Mouse (Mus musculus) brown adipose tissue, adult 24 weeks (tissue): ENCODE data around the gene Mgmt. TPM values are rescaled to one million over a fixed set of nuclear protein-coding genes. Genes with fewer than 3 reads are reported as not detected.

ENCODE experiments used
- H3K27ac ChIP-seq: fragments of 200-500 bp; replicated peaks from 2 replicates; pipeline ENCODE4 v1.5.1; 2012; ENCODE audit warnings: low read depth, mild to moderate bottlenecking, low read length
- H3K4me1 ChIP-seq: fragments of 200-500 bp; 2 replicates; pipeline ENCODE4 v1.6.1; 2012; ENCODE audit warnings: low read length, mixed read lengths; ENCODE audit not compliant: control insufficient read depth, insufficient read depth, insufficient read length
- H3K4me3 ChIP-seq: fragments of 200-500 bp; 2 replicates; pipeline ENCODE4 v1.5.1; 2012; ENCODE audit warnings: low read depth, mild to moderate bottlenecking, low read length, moderate library complexity; ENCODE audit not compliant: insufficient read depth
- polyA plus RNA-seq: library from polyadenylated mRNA; stranded (reverse); fragments of >200 nt; gene quantifications from 2 replicates; pipeline ENCODE4 v1.2.4, GENCODE M21; 2012; ENCODE audit not compliant: missing spikeins, insufficient read depth, insufficient read length

Gene Mgmt
- 9.9 and 13.2 TPM in 2 replicates for polyA plus RNA-seq

DNA sequence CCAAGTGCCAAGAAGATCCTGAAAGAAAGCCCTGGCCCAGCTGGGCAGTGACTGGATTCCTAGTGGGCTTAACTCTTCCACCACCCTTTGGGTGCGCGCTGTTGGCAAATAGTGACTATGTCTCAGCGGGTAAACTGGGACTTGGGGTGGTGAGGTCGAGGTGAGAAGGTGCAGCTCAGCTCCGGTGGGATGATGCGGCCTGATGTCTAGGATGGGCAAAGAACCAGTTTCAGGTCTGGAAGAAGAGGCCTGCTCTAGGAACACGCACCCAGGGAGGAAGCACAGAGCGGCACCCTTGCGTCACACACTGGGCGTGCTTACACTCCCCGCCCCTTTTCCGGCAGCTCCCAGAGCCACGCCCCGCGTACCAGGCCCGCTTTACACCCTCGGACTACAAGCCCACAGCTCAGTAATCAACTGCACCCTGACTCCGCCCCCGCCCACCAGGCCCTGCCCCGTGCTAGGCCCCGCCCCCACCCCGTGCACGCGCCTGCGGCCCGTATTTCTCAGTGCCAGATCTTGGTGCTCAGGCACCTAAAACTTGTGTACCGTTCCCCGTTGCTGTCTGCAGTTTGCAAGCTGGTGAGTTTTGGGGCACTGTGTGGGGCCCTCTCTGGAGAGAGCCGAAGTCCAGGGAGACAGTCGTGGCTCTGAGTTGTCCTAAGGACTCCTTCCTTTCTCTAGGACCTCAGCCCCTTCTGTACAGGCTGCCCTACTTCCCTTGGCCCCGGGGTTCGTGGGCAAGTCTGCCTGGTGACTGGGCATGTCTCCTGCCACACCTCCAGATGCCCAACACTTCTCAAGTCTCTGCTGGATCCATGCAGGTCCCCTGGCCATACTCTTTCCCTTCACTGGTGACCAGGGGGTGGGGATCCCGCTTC lies at the start of gene Mgmt:
Gene Mgmt, plus strand, starts transcription at position 509 of the 881 bp plus-strand sequence.
- peaks cover 8% of the 10 kb centered on the region; the same call in 1 of the 2 replicates for H3K4me1 ChIP-seq
- peak within 1 kb of the TSS; percentile 58 for H3K4me3 ChIP-seq
- peak within 1 kb of the TSS; percentile 53 for H3K27ac ChIP-seq

DNA sequence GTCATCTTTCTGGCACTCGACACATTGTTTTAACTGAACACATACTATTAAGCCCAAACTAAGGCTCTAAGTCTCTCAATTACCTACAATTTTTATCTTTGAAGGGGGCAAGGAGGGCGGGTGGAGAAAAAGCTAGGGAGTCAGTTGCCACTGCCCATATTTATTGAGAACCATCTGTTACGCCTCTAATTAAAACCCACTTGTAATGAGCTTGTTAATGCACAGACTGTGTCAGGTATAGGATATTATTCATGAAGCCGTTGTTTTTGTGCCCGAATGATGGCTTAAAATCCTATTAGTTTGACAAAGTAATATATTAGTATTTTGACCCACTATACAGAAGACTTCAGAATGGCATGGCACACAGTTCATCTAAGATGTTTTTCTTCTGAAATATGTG lies 49.6 kb upstream of the Mgmt start:
- Histone ChIP-seq H3K4me3 (no peak overlapping the region), H3K27ac (no peak overlapping the region), H3K4me1 (peaks cover 31% of the 10 kb centered on the region; the same call in 1 of the 2 replicates)

DNA sequence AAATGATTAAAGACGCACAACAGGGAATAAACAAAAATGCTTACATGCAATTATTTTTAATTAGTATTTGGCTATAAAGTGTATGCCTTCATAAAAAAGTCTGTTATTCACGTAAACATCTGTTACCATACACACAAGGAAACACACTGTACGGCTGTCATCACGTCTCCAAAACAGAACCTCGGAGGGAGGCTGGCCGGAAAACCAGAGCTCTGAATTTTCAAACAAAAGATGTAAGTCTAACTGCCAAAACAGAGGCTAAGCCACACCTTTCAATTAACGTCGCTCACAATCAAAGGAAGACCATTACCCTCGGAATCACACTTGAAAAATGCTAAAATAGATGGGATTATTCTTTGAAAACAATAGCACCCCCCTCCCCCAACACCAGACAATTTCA lies 49.1 kb upstream of the Mgmt start:
- no peak overlapping the region for H3K4me3 ChIP-seq
- H3K27ac ChIP-seq: no peak overlapping the region
- H3K4me1 ChIP-seq: peaks cover 30% of the 10 kb centered on the region; the same call in 1 of the 2 replicates

DNA sequence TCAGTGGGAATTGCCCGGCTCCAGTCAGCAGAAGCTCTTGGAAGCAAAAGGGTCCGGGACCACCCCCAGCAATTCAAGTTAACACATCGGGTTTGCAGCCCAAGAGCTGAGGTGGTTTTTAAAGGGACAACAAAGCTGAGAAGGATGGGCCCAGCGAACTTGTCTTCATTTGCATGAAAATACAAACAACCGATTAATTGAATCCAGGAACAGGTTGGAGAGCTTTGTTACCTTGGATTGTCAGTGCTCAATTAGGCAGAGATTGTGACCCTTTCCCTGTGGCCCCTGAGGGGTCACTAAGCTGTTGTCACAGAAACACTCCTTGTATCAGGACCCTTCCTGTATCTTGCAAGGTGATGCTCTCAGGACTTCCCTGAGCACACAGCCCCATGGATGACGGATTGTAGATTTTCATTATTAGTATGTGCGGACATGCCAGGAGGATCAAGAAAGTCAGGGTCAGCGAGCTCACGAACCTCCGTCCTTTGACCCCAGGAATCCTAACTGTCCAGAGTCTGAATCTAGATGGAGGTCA lies 48.3 kb upstream of the Mgmt start:
- Histone ChIP-seq H3K27ac (no peak overlapping the region; the same call in 1 of the 2 replicates), H3K4me1 (peaks cover 34% of the 10 kb centered on the region), H3K4me3 (no peak overlapping the region)

DNA sequence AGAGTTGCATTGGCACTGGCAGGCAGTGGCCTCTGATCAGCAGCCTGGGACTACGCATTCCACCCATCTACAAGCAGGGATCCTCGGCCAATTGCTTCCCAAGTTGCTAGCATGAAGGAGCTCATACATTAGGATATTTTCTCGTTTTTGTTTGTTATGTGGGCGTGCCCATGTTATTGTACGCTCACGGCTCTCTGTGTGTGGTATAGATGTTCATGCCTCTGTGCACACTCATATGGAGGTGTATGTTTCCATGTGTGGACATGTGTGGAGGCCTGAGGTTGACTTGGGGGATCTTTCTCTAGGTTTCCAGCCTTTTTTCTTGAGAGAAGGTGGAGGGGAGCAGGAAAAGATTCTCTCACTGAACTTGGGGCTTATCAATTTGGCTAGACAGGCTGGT lies 46.8 kb upstream of the Mgmt start:
- Histone ChIP-seq H3K4me3 (no peak overlapping the region), H3K4me1 (peaks cover 35% of the 10 kb centered on the region), H3K27ac (no peak overlapping the region)

DNA sequence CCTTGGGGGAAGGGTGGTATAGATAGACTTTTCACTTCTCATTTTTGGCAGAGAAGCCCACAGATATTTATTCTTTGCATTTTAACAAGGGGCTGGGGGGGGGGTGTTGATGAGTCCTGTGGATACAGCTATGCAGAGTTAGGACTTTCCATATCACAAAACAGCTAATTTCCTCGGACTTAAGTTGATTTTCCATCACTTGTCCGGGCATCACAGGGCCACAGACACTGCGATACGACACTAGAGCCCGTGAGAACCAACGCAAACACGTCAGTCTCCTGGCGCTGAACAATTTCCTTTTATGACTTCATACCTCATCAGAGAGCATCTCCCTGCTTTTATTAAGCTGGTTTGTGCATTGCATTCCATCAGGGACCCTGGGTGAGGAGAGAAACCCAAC lies 45.7 kb upstream of the Mgmt start:
- no peak overlapping the region for H3K4me3 ChIP-seq
- H3K27ac ChIP-seq: no peak overlapping the region
- H3K4me1 ChIP-seq: peaks cover 33% of the 10 kb centered on the region

DNA sequence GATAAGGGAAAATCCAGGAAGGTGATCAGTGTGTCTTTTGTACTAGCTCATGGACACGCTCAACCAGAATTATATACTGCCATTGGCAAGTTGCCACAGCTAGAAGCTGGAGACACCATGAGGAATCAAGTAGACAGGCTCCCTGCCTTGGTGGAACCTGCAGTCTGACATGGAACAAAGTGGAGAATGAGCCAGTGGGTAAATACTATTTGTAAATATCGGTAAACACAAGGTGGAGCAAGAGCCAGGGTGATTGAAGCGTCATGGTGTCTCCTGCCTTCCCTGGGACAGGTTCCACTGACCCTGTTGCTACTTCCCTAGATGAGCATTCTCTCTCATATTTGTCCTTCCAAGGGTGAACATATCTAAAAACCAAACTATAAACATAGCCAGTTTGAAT lies 44.6 kb upstream of the Mgmt start:
- Histone ChIP-seq H3K4me1 (peaks cover 27% of the 10 kb centered on the region), H3K4me3 (no peak overlapping the region), H3K27ac (peak overlapping the region; percentile 25; the same call in 1 of the 2 replicates)

DNA sequence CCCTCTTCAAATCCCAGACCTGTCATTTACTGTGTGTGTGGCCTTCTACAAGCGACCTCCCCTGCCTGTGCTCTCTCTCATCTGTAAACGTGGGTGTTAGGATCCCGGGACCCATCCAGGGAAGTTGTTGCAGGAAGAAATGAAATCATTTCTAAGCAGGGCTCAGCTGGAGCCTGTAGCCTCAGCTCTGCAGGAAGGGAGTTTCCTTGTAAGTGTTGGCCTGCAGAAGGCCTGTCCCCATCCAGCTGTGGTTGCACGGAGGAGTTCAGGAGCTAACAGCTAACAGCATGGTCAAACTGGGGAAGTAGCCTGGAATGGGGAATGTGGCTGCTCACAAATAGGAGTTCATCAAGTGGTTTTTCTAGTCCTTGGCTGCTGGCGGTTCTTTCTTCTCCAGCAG lies 44.1 kb upstream of the Mgmt start:
- no peak overlapping the region for H3K4me3 ChIP-seq
- H3K27ac ChIP-seq: 0 out of 2 replicates have a peak overlapping the region, but pooled peaks have one; percentile 16
- H3K4me1 ChIP-seq: peaks cover 27% of the 10 kb centered on the region

DNA sequence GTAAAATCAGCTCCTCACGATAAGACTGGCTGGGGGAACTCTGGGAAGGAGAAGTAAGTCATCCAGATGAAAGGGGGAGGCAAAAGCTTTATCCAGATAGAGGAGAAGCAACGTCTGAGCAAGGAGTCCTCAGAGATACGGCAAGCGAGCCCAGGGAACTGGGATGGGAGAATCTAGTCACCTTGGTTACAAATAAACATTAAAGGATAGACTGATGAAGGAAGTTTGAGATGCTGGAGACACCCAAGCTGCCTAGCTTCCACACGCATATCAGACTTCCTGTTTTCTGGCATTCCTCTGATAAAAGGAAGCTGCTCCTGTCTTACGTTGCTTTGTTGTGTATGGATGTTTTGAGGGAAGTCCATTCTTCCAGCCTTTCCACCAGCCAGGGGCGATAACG lies 42.5 kb upstream of the Mgmt start:
- Histone ChIP-seq H3K4me1 (peaks cover 25% of the 10 kb centered on the region), H3K4me3 (no peak overlapping the region), H3K27ac (peak overlapping the region; percentile 13; the same call in 1 of the 2 replicates)

DNA sequence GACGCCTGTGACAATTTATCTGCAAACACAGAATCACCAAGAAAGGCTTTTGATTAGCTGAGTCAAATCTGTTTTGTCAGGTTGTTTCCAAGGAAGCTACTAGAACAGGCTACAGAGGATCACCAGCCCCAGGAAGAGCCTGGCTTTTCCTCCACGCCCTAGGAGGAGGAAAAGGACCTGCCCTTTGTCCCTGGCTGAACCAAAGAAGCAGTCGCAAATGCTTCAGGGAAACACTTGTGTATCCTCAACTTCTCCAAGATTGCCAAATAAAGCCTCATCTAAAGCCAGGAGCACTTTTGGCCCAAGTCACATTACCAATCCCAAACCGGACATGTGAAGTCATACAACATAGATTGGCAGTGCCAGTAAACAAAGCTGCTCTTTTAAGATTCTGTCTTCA lies 41.7 kb upstream of the Mgmt start:
- H3K4me3 ChIP-seq: no peak overlapping the region
- H3K27ac ChIP-seq: peak overlapping the region; percentile 11
- peaks cover 25% of the 10 kb centered on the region for H3K4me1 ChIP-seq

DNA sequence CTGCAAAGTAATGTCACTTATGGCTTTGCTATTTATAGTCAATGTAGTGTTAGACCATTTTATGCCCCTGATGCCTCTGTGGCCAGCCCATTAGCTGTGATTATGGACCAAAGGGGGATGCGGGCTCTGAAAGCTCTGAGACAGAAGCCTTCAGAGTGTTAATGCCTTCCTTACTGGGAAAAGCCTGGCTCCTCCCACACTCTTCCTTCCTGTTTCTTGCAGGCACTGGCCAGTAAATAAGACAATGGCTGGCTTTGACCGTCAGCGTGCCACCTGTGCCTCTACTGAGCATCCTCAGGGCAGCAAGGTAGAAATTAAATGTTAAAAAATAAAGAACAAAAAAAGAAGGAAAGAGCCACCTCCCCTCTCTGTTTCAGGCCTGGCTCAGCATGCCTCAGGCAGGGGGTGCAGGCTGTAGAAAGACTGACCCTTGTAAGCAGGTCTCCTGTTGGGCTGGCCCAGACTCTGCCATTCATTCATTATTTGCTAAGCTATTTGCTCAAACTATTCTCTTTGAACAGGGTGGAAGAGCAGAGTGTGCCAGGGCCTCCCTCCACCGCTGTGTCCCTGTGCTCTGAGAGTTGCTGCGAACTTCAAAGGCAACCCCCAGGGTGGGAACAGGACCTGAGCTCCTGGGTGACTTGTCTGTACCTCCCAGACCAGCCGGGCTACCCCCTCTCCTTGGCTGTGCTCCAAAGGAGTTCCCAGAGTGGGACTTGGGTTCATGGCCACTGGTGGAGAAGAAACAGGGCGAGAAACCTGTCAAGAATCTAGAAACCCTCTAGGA lies 29.5 kb upstream of the Mgmt start:
- no peak overlapping the region for H3K27ac ChIP-seq
- H3K4me3 ChIP-seq: no peak overlapping the region
- H3K4me1 ChIP-seq: peaks cover 17% of the 10 kb centered on the region

DNA sequence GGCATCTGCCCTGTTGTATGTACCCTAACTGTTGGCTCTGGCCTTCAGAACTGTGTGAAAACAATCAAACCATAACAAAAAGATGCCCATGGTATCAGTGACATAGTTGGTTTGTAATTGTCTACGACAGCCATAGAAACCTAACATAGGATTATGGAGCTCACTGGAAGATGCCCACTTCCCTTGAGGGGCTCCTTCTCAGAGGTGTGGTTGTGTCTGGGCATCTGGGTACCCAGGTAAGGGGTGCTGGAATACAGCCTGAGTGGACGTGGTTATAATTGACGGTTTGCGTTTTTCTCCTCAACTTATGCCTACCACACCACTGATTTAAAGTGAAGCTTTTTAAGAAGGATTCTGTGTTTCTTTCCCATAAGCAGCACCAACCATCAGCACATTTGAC lies 28.5 kb upstream of the Mgmt start:
- H3K4me1 ChIP-seq: peaks cover 16% of the 10 kb centered on the region
- no peak overlapping the region for H3K27ac ChIP-seq
- H3K4me3 ChIP-seq: no peak overlapping the region

DNA sequence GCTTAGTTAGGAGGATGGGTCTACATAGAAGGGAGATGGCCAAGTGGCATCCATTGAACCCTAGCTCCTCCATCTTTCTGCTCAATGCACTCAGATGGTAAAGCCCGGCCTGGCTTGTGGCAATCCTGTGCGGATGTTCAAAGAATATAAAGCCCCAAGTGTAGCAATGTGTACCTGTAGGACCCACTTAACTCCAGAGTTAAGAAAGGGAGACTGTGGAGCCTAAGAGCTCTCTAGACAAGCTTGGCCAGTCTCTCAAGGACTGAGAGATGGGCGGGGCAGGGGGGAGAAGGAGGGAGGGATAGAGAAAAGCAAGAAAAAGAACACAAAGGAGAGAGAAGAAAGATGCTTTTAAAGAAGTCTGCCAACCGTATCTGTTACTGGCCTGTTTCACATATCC lies 27.9 kb upstream of the Mgmt start:
- peaks cover 16% of the 10 kb centered on the region for H3K4me1 ChIP-seq
- no peak overlapping the region for H3K27ac ChIP-seq
- H3K4me3 ChIP-seq: no peak overlapping the region

DNA sequence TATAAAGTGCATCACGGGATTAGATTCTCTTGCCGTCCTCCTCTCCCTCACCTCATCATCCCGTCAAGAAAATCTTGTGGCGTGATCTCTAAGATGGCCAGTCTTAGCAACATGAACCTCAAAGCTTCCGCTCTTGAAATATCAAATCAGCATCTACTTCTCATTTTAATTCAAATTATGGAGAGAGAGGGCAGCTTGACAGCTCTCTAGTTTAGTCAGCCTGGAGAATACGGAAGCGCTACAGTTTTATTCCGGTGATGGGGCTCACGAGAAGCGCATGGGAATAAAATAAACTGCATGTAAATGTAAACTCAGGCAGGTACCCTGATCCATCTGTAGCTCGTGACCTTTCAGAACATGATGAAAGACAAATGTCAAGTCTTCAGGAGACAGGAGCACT lies 22.9 kb upstream of the Mgmt start:
- Histone ChIP-seq H3K27ac (no peak overlapping the region), H3K4me3 (no peak overlapping the region), H3K4me1 (no peaks in the 10 kb centered on the region)

DNA sequence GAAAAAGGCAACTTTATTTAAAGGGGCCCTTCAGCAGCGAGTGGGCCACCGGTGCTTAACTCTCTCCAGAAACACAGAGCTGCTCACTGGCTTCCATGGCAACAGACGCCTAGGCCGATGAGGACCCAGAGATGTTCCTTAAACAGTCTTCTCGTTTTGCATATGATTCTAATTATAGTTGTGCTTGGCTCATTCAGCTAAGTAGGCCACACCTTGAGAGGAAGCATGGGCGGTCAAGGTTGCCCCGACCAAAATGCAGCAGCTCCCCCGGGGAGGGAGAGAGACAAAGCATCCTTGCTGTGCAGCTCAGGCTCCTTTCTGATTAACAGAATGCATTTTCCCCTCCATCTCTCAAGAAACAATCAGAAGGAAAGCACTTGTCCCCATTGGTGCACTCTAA lies 22.4 kb upstream of the Mgmt start:
- H3K4me1 ChIP-seq: no peaks in the 10 kb centered on the region
- H3K27ac ChIP-seq: no peak overlapping the region
- H3K4me3 ChIP-seq: no peak overlapping the region
